Mouse (Mus musculus) erythroblast, embryonic 14.5 days (primary cell): ENCODE results near the gene Olfr150.

Experiments used
- GATA1 ChIP-seq: IDR thresholded peaks from 2 replicates; pipeline ENCODE4 v1.6.1; 2012; ENCODE audit warnings: low read length, inconsistent platforms, mixed read lengths
- TAL1 ChIP-seq: IDR thresholded peaks from 3 replicates; pipeline ENCODE4 v1.6.1; 2012; ENCODE audit warnings: low read length, inconsistent platforms, mixed read lengths

DNA sequence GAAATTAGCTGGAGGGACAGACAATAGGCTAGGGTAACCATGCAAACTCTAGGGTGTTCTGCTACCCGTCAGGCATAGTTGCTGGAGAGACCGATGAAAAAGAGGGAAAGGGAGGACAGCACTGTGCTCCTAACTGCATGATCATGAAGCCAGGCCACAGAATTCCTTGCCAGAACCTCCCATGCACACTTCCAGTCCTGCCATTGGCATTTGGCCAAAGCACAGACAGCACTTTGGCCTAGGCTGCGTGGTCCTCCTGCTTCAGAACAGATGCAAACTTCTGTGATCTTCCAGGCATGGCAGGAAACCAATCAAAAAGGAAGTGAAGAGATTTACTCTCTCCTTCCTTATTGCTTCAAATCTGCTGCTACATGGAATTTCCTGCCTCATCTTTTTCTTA lies 21.8 kb upstream of the Olfr150 start:
- TF ChIP-seq TAL1 (no peak), GATA1 (no peak)
